Mouse (Mus musculus) regulatory T cell (primary cell): Measurements from ENCODE around the gene Gpld1.
"Not testable (repeated sequence)": the region's sequence is repeated elsewhere in the genome, so short reads cannot be mapped to it uniquely, and the experiment has no call there.

ENCODE experiments used
- in situ Hi-C: fragments of 300-600 bp; cut with MboI, MseI; formaldehyde crosslinking; loops from one replicate; pipeline ENCODE4 v1.15.1; 2025; ENCODE audit warnings: high pct_unique_total_duplicates

Gpld1 gene

DNA sequence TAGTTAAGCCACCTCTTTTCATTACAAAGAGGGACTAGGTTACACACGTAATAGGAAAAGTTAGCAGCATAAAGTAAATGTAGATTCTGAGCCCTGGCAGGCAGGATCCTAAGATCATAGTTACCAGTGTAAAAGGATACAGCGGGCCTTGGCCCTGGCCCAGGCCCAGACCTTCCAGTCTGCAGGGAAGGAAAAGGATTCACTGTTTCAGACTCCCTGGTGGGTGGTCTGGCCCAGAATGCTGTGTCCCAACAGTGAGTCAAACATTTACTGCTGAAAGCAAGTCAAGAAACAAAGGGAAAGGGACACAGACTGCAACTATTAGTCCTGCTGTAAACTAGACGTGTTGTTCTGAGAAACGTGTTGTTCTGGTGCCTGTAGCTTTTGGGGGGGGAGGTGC lies 2.6 kb downstream of the Gpld1 start:
- in situ Hi-C loops: no loop called here

DNA sequence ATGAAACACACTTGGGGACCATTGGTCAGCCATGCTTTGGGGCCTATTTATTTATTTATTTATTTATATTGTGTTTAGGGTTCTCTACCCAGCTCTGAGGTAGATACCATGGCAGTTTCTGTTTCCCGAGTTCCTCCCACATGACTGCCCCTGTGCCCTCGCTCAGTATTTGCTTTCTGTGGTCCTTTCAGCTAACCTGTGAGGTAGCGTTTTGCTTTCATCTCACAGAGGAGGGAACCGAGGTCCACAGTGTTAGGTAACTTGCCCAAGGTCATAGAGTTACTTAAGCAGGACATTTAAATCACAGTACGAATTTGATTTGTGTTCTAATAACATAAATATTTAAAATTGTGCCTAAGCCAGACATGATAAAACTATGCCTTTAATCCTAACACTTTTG lies 4.2 kb downstream of the Gpld1 start:
- in situ Hi-C loops: no loop called here

DNA sequence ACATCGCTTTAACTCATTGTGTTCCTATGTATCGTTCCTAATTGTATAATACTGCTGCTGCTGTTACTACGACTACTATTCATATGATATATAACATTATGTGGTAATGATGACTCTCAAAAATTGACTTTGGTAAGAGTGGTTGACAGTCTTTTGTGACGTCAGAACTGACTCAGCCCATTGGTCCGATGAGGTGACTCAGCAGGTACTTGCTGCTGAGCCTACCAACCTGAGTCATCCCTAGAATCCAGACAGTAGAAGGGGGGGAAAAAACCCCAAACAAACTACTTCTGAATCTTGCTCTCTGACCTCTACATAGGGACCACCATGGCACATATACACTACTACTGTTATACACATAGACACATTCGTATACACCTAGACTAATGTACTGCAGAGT lies 5.9 kb downstream of the Gpld1 start:
- in situ Hi-C loops: no loop called here

DNA sequence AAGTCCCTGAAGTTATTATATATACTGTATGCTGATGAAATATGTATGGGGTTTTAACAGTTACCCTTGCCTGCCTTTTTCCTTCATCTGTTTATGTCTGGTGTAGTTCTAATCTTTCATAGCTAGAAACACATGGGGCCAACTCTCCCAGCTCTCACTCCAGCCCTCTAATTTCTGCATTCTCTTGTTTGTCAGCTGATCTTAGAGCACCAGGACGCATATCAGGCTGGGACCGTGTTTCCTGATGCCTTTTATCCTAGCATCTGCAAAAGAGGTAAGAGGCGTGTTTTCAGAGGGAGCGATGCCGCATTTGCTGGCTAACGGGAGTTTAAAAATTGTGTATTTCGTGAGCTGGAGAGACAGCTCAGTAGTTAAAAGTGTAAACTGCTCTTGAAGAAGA lies 9.7 kb downstream of the Gpld1 start:
- in situ Hi-C loops: no loop called here

DNA sequence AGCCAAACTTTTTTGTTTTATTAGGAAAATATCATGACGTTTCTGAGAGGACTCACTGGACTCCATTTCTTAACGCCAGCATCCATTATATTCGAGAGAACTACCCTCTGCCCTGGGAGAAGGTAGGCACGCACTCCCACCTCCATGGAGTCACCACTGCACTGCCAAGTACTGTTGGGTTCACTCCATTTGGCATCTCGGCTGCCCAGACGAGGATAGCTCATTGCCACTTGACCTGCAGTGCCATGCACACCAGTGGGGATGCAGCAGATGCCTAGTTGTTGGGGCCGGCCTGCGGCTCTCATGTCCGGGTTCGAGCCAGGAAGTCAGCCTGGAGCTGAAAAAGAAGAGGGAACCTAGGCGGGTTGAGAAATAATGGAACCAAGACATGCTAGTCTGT lies 12.1 kb downstream of the Gpld1 start:
- in situ Hi-C loops: no loop called here

DNA sequence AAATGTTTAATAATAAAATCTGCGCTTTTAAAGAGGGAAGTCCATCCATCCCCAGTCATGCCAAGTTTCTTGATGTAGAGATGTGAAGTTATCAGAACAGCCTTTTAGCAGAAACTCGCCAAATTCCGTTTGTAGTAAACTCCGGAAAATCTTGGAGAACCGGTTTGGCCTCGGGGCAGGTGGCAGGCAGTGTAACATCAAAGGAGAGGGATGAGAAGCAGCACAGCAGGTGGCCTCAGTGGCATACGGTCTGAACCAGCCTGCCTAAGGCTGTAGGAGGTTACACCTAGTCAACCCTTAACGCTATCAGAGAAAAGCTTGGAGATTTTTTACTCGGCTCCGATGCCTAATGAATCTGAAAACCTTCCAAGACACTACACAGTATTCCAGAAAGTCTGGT lies 12.5 kb downstream of the Gpld1 start:
- in situ Hi-C loops: no loop called here

DNA sequence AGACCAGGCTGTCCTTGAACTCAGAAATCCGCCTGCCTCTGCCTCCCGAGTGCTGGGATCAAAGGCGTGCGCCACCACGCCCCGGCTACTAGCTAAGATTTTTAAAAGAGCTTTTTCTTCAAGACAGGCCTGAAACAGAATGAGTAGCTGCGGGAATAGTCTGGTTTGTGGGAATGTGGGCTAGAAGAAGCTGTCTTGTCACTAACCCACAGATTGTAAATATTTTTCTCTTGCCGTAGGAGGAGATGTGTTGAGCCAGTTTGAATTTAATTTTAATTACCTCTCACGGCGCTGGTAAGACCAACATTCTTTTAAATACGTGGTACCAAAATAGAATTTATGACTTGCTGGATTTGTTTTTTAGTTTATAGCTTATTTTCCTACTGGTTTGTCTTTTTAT lies 15.7 kb downstream of the Gpld1 start:
- in situ Hi-C loops: no loop called here

DNA sequence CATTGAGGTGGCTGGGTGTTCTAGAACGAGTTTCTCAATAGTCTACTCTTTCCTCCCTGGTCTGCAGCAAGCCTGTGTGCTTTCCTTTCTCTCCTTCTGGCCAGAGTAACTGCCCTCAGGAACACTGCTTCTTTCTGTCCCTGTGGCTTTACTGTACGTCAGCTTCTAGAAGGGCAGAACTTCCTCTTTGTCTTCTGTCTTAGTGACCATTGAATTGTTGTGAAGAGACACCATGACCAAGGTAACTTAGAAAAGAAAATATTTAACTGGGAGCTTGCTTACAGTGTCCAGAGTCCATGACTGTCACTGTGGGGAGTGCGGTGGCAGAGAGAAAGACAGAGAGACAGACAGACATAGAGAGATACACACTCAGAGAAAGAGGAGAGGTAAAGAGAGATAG lies 17.1 kb downstream of the Gpld1 start:
- in situ Hi-C loops: no loop called here

DNA sequence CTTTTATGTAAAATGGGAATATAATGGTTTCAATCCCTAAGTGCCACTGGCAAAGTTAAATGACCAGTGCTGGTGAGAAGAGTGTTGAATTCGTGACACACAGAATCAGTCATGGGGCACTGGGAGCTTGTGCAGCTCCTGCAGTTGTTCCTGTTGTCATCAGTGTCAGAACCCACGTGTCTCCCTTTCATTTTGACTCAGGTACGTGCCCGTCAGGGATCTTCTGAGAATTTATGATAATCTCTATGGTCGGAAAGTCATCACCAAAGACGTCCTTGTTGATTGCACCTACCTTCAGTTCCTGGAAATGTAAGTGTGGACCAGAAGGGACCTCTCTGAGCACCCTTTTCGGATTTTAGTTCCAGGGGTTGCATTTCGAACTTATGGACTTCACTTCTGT lies 19.2 kb downstream of the Gpld1 start:
- in situ Hi-C loops: no loop called here

DNA sequence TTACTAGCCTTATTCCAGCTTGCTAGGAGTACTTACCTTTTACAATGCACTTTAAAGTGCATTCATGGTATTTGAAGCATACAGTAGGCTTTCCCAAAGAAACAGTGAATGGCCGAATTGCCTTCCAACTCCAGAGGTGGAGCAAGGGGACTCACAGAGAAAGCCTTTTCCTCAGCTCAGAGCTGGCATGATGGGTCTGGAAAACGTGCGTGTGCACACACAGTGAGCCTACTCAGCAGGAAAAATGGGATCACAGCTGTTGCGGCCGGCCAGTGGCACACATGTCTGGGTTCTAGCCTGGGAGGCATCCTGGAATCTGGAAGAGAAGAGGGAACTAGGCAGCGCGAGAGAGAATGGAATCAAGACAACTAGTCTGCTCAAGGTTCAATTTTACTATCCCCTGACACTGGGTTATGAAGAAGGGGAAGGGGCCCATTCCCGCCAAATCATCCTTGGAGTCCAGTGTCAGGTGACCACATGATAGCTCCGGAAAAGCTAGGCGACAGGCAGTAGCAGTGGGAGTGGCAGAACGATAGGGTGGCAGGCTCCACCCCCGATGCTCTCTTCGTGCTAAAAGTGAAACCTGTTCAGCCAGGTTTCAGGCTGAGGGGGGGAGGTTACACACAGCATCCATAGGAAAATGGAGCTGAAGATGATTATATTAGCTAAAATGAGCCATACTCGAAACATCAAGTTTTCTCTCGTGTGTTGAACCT lies 22.3 kb downstream of the Gpld1 start:
- in situ Hi-C loops: no loop called here

DNA sequence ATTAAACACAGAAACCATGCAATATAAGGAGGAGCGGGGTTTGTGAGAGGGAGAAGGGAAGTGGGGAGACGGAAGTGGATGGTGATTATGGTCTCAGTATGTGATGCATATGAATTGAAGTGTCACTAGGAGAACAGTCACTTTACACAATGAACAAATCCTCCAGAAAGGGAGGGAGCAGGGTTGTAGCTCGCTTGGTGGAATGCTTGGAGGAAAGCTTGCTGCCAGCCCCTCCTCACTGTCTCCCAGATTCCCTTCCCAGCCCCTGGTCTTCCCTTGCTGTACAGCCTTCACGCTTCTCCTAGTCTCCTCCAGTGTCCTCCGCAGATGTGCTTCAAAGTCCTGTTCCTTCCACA lies 22.9 kb downstream of the Gpld1 start:
- in situ Hi-C loops: no loop called here

DNA sequence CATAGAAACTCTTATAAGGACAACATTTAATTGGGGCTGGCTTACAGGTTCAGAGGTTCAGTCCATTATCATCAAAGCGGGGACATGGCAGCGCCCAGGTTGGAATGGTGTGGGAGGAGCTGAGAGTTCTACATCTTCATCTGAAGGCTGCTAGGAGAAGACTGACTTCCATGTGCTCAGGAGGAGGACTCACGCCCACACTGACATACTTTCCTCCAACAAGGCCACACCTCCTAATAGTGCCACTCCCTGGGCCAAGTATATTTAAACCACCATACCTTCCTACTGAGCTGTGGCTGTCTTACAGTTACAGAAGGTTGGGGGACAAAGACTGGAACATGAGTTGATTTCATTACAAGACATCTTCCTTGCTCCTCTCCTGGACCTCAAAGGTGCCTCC lies 28.8 kb downstream of the Gpld1 start:
- in situ Hi-C loops: not testable (repeated sequence)

DNA sequence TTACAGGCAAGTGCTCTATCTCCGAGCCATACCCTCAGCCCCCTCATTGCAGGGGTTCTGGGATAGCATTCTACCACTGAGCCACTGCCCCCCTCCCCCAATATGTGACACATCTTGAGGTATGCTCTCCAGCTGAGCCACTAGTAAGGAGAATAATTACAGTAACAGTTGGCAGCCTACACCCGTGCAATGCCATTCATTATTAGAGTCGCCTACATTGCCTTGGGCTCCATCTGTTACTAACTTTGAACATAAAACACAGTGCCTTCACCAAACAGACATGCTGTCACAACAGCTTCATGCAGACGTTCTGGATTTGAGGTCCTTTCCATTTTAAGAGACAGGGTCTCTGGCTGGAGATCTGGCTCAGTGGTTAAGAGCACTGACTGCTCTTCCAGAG lies 33.4 kb downstream of the Gpld1 start:
- in situ Hi-C loops: no loop called here

DNA sequence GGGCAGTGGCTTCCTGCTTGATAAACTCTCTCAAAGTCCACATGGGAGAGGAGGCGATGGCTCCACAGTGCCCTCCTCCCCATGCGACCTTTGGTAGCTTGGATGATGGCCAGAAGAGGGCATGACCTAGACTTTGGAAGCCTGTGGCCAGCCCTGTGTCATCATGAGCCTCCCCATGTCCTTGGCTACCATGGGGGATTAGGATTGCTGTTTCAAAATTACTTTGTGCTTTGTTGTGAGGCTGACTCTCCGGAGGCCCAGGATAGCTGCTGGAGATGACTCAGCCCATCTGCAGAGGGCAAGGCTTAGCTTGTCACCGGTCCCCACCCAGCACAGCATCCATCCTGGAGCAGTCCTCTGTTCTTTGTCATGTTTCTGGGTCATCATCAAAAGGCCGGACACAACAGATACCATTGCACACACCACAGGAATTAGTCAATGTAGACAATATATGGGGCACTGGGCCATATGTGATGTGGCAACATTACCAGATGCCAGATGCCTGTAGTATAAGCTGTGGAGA lies 34.9 kb downstream of the Gpld1 start:
- in situ Hi-C loops: no loop called here

DNA sequence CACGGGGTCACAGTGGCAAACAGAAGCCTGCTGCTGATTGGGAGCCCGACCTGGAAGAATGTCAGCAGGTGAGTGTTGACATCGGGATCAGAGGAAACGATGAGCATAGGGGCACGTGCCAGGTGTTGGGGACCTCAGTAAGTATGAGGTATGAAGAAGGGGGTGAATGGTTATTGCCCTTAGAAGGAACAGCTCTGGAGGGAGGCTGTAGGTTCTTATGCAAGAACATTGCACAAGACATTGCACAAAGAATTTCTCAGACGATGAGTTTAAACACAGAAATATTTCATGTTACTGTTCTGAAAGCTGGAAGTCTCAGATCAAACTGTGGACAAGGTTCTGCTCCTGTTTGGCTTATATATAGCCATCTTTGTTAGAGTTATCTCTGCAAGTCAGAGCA lies 38.1 kb downstream of the Gpld1 start:
- in situ Hi-C loops: no loop called here

DNA sequence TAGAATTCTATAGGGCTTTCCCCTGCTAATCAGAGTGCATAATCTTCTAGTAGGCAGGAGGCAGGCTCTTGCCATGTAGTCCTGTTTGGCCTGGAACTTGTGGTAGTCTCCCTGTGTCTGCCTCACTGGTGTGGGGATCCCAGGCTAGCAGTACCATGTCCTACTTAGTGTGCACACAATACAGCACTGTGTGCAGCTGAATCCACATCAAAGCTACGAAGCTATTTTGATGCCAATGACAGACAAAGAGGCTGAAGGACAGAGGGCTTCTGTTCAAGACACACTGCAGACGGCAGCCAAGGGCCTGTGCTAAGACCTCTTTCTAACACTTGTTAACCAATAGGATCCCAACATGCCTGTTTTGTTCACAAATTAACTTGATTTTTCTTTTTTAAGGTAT lies 42.5 kb downstream of the Gpld1 start:
- in situ Hi-C loops: loop anchor here (5.0 kb wide), 1 partner anchor 48 kb away; the partner anchor contains the start of gene Aldh5a1

DNA sequence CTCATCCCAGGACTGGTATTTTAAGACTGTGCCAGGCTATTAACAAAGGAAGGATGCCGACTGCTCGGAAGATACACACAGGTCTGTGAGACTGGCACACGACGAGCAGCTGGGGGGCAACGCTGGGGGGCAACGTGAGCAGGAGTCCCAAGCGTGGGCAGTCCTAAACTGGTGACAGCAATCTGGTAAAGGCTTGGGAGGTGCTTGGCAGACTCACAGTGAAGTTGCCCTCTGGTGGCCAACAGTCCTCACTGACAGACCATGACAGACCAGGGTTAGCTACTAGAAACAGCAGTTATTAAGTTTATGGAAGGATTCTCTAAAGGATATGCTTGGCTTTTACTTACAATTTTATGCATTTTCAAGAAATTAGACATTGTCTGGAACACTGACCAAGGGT lies 45.4 kb downstream of the Gpld1 start:
- in situ Hi-C loops: loop anchor here (5.0 kb wide), 1 partner anchor 51 kb away; the partner anchor contains the start of gene Aldh5a1

DNA sequence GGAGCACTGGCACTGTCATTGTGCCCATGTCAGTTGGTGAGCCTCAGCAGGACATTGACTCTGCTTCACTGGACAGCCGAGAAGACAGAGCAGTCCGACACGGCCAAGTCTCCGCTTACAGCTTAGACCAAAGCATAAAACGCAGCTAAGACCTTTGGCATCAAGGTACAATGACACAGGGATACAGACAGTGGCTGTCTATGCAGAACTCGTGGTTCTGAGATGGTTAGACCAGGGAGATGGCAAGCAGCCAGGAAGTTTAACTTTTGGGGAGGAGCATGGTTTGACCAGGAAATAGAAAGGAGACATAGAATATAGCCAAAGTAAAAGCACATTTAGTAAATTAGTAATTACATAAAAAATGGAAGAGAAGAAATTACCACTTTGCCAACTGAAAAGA lies 46.1 kb downstream of the Gpld1 start:
- in situ Hi-C loops: loop anchor here (5.0 kb wide), 1 partner anchor 52 kb away; the partner anchor contains the start of gene Aldh5a1

DNA sequence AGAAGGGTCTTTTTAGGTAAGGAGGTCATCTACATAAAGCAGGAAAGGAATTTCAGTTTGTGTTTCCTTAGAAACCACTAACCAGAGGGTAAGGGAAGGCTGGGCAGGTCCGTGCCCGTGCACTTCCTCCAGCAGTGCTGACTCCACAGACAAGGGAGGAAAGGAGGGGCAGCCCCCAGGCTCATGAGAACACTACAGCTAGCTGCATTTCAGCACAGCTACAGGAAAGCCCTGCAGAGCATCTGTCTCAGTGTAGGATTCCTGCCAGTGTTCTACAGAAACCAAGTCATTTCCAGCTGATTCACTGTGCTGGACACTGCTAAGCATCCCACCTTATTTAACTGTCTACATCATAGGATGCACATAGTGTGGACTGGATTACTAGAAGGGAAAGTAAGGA lies 50.2 kb downstream of the Gpld1 start:
- in situ Hi-C loops: no loop called here

DNA sequence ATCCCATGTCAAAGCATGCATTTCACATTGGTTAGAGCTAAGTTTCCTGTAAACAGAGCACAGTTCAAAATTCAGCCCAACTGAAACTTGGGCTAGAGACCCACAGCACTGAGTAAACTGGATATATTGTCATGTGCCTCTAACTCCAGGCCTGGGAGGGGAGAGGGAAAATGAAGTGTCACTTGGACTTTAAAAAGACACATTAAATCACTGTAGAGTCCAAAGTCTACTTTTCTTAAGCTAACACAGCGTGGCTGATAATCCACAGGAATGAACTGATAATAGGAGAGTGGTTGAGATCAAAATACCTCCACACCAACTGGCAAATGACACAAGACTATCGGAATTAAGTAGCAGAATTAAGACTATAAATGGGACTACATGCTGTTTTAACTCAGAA lies 56.6 kb downstream of the Gpld1 start:
- in situ Hi-C loops: no loop called here

DNA sequence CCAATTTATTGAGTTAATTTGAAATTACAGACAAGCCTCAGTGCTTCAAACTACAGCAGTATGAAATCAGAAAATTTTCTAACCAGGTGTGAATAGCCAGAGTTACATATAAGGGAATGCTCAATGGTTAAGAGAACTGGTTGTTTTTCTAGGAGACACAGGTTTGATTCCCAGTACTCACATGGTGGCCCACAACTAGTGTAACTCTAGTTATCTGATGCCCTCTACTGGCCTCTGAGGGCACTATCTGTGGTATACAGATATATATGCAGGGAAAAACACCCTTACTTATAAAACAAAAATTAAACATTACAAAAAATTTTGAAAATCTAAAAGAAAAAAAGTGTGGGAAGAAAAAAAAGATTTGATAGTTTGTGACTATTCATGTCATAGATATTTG lies 60.0 kb downstream of the Gpld1 start:
- in situ Hi-C loops: no loop called here

DNA sequence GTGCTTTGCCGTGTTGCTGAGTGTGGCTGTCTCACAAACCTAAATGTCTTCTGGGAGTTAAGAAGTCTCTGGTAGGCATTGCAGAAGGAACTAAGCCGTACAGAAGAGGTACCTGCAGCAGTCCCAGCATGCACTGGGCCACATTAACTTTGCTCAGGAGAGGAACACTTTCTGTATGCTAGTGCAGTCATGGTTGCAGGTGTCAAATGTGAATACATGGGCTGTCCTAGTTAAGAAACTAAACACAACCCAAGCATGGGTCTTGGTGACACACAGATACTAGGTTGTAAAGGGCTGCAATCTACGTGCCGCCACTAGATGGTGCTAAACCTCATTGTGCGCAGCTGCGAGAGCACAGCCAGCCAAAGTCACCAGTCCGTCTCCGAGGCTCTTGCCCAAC lies 64.2 kb downstream of the Gpld1 start:
- in situ Hi-C loops: no loop called here

DNA sequence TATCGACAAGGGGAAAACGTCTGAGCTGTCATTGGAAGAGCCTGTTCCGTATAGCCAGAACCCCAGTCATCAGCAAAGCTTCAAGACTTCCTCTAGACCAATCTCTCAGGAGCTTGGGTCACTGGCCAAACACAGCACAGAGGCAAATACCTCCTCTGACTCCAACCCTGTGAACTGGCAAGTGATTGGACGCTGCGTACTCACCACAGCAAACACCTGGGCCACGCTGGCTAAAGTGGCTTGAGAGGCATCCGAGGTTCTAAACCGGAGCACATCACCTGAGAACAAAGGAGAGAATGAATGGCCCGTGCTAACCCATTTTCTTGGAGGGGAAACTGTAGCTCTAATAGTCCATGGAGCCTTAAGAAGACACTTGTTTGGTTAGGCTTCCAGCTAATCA lies 75.4 kb downstream of the Gpld1 start:
- in situ Hi-C loops: no loop called here
